Mouse (Mus musculus) stomach, embryonic 14.5 days (tissue): ENCODE measurements around the gene Tmem117. TPM values are rescaled to one million over a fixed set of nuclear protein-coding genes. Genes with fewer than 3 reads are reported as not detected.

Experiments
- ATAC-seq: fragments of 200-750 bp; cut with Nextera tagmentation; 2 replicates; pipeline ENCODE4 v1.8.0; 2017; ENCODE audit warnings: low read depth, moderate TSS enrichment; ENCODE audit not compliant: insufficient number of reproducible peaks, insufficient read depth, low FRiP score
- H3K27ac ChIP-seq: fragments of 300-500 bp; sonication (generic); 2 replicates; pipeline ENCODE4 v1.5.1; 2014; ENCODE audit warnings: mild to moderate bottlenecking, low read length, moderate library complexity, mixed read lengths
- H3K27me3 ChIP-seq: fragments of 300-500 bp; sonication (generic); 2 replicates; pipeline ENCODE4 v1.6.1; 2014; ENCODE audit warnings: low read length, control low read depth, mixed read lengths; ENCODE audit not compliant: control insufficient read depth, insufficient read depth
- H3K36me3 ChIP-seq: fragments of 300-500 bp; sonication (generic); 2 replicates; pipeline ENCODE4 v1.6.1; 2014; ENCODE audit warnings: mild to moderate bottlenecking, control low read depth, low read length, moderate library complexity, mixed read lengths; ENCODE audit not compliant: control insufficient read depth, insufficient read depth
- H3K4me1 ChIP-seq: fragments of 300-500 bp; sonication (generic); 2 replicates; pipeline ENCODE4 v1.6.1; 2014; ENCODE audit warnings: low read length, control low read depth, mixed read lengths; ENCODE audit not compliant: control insufficient read depth, insufficient read depth
- H3K4me2 ChIP-seq: fragments of 300-500 bp; sonication (generic); replicated peaks from 2 replicates; pipeline ENCODE4 v1.6.1; 2014; ENCODE audit warnings: low read depth, low read length, control low read depth
- H3K4me3 ChIP-seq: fragments of 300-500 bp; sonication (generic); 2 replicates; pipeline ENCODE4 v1.5.1; 2014; ENCODE audit warnings: low read depth, low read length, control low read depth
- H3K9ac ChIP-seq: fragments of 300-500 bp; sonication (generic); replicated peaks from 2 replicates; pipeline ENCODE4 v1.6.1; 2014; ENCODE audit warnings: low read depth, mild to moderate bottlenecking, control low read depth, low read length, moderate library complexity, mixed read lengths
- H3K9me3 ChIP-seq: fragments of 300-500 bp; sonication (generic); 2 replicates; pipeline ENCODE4 v1.6.1; 2016; ENCODE audit warnings: low read depth, low read length, control low read depth; ENCODE audit not compliant: control insufficient read depth
- WGBS: fragments of 180-500 bp; shearing (Covaris S2); extraction: QIAGEN DNeasy Blood & Tissue Kit; methylation state at CpG from one replicate; pipeline ENCODE4 v1.1.7; 2014; 5-methylcytosine and 5-hydroxymethylcytosine counted together
- polyA plus RNA-seq: library from polyadenylated mRNA; unstranded; fragments of >200 nt; fragmentation: Nextera tagmentation; extraction: Ambion mirVana; gene quantifications from 2 replicates; pipeline ENCODE4 v1.2.1, GENCODE M21; 2014

The Tmem117 gene
- polyA plus RNA-seq, 1 experiment from 2014 or later = 3.8 TPM

DNA sequence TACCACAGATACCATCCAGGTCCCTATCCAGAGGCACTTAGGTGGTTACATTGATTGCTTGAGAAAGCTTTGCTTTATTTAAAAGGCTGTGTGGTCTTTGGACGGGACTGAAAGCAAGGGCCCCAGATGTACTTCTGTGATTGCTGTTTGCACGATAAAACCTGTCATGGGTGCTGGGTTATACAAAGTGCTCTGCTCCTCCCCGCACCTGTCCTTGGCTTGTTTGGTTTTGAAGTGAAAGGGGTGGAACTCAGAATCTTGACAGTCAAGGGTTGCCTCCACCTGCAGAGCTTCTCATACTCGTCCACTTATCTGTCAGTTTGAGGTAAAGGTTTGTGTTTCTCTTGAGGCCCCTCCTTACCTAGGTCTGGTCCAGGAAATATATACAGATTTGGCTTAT lies 1.5 kb downstream of the Tmem117 start:
- 58% methylated on average over 4 of the region's 4 CpGs for WGBS
- Histone ChIP-seq H3K4me3 (no peak overlapping the region), H3K27me3 (no peaks in the 10 kb centered on the region), H3K9me3 (no peaks in the 10 kb centered on the region), H3K4me1 (no peaks in the 10 kb centered on the region), H3K36me3 (no peaks in the 10 kb centered on the region), H3K4me2 (no peak overlapping the region), H3K9ac (no peak overlapping the region), H3K27ac (no peak overlapping the region)
- no peak for ATAC-seq

DNA sequence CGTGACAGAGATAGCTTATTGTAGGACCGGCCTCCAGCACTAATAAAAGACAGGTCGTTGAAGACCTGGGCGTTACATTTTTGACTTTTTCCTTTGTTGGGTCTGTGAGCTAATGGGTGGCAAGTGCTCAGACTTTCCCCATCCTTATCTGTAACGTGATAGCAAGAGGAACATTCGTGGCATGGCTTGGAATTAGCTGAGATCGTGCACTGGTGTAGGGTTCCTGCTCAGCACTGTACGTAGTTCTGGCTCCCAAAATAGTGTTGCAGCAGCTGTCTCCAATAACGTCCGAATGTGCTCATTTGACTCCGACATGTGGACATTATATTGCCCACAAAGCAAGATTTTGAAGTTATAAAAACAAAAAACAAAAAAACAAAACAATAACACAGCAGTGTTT lies 5.5 kb downstream of the Tmem117 start:
- 73% methylated on average over 11 of the region's 11 CpGs for WGBS
- no peak for ATAC-seq

DNA sequence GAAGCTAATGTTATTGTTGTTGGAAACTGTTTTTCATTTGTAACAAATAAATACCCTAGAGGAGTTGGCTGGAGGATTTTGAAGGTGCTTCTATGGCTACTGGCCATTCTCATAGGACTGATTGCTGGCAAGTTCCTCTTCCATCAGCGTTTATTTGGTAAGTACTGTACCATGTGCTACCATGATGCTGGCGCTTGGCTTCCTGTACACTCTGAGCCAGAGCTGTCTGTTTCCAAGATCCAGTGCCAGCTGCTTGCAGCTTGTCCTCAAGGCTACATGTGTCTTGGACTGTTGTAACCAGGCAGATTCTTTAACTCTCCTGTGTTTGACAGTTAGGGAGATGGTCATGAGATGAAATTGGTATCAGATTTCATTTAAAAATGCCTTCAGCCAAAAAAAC lies 9.2 kb downstream of the Tmem117 start:
- H3K4me2 ChIP-seq = no peak overlapping the region
- no peak for ATAC-seq
- H3K27me3 ChIP-seq = no peaks in the 10 kb centered on the region
- 84% methylated on average over 2 of the region's 2 CpGs for WGBS
- no peak overlapping the region for H3K27ac ChIP-seq
- H3K4me1 ChIP-seq = peaks cover 4% of the 10 kb centered on the region; the same call in 1 of the 2 replicates
- no peak overlapping the region for H3K4me3 ChIP-seq
- no peak overlapping the region for H3K9ac ChIP-seq
- no peaks in the 10 kb centered on the region for H3K36me3 ChIP-seq
- no peaks in the 10 kb centered on the region for H3K9me3 ChIP-seq

More for the DNA sequence above, 5.5 kb downstream of the Tmem117 start:
- Histone ChIP-seq H3K27me3 (no peaks in the 10 kb centered on the region), H3K4me1 (peaks cover 4% of the 10 kb centered on the region; the same call in 1 of the 2 replicates), H3K27ac (no peak overlapping the region), H3K9ac (no peak overlapping the region), H3K4me3 (no peak overlapping the region), H3K36me3 (no peaks in the 10 kb centered on the region), H3K9me3 (no peaks in the 10 kb centered on the region), H3K4me2 (no peak overlapping the region)

GRCm38 (mm10) chr15:94639126-94639525 lies 10.1 kb downstream of the Tmem117 start:
- Histone ChIP-seq H3K9me3 (no peaks in the 10 kb centered on the region), H3K36me3 (no peaks in the 10 kb centered on the region), H3K4me1 (peaks cover 4% of the 10 kb centered on the region; the same call in 1 of the 2 replicates), H3K27ac (no peak overlapping the region), H3K4me2 (no peak overlapping the region), H3K4me3 (no peak overlapping the region), H3K27me3 (no peaks in the 10 kb centered on the region), H3K9ac (no peak overlapping the region)
- WGBS = 84% methylated on average over 2 of the region's 2 CpGs
- no peak for ATAC-seq

- no peak for ATAC-seq
- no peak overlapping the region for H3K27ac ChIP-seq
- H3K4me2 ChIP-seq = no peak overlapping the region
- no peaks in the 10 kb centered on the region for H3K36me3 ChIP-seq
- no peak overlapping the region for H3K9ac ChIP-seq
- 43% methylated on average over 6 of the region's 6 CpGs for WGBS
- peaks cover 3% of the 10 kb centered on the region; the same call in 1 of the 2 replicates for H3K4me1 ChIP-seq
- no peak overlapping the region for H3K4me3 ChIP-seq
- H3K27me3 ChIP-seq = no peaks in the 10 kb centered on the region
- H3K9me3 ChIP-seq = no peaks in the 10 kb centered on the region
Observed at GRCm38 (mm10) chr15:94646012-94646411, 17.0 kb downstream of the Tmem117 start.

GRCm38 (mm10) chr15:94648430-94648829 lies 19.4 kb downstream of the Tmem117 start:
- H3K9me3 ChIP-seq = no peaks in the 10 kb centered on the region
- no peak overlapping the region for H3K27ac ChIP-seq
- 85% methylated on average over 8 of the region's 8 CpGs for WGBS
- no peak overlapping the region for H3K4me3 ChIP-seq
- no peaks in the 10 kb centered on the region for H3K27me3 ChIP-seq
- peaks cover 20% of the 10 kb centered on the region for H3K4me1 ChIP-seq
- no peak overlapping the region for H3K9ac ChIP-seq
- ATAC-seq = no peak
- H3K4me2 ChIP-seq = no peak overlapping the region
- H3K36me3 ChIP-seq = no peaks in the 10 kb centered on the region

GRCm38 (mm10) chr15:94649071-94649765 lies 20.2 kb downstream of the Tmem117 start:
- WGBS = 60% methylated on average over 17 of the region's 17 CpGs
- H3K27me3 ChIP-seq = no peaks in the 10 kb centered on the region
- H3K9ac ChIP-seq = no peak overlapping the region
- no peaks in the 10 kb centered on the region for H3K9me3 ChIP-seq
- peaks cover 26% of the 10 kb centered on the region for H3K4me1 ChIP-seq
- H3K27ac ChIP-seq = no peak overlapping the region
- ATAC-seq = no peak
- no peaks in the 10 kb centered on the region for H3K36me3 ChIP-seq
- no peak overlapping the region for H3K4me3 ChIP-seq
- H3K4me2 ChIP-seq = no peak overlapping the region

DNA sequence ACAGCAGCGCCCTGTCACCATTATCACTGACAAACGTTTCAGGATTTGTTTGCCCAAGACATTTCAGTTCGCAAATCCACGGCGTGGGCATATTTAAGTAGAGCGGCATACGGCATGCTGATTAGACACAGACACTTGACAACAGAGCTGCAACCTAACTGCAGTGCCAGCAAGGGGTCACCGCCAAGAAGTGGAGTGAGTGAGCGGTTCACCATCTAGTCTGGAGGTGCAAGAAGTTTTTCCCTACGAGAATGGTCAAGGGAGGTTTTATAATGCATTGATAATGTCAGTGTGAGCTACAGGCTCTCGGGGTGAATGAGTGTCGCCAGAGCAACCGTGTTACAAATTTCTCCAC lies 20.7 kb downstream of the Tmem117 start:
- H3K4me1 ChIP-seq = peaks cover 26% of the 10 kb centered on the region
- ATAC-seq = no peak
- H3K27ac ChIP-seq = no peak overlapping the region
- no peak overlapping the region for H3K9ac ChIP-seq
- H3K4me2 ChIP-seq = no peak overlapping the region
- no peaks in the 10 kb centered on the region for H3K9me3 ChIP-seq
- no peaks in the 10 kb centered on the region for H3K27me3 ChIP-seq
- 54% methylated on average over 13 of the region's 13 CpGs for WGBS
- H3K36me3 ChIP-seq = no peaks in the 10 kb centered on the region
- no peak overlapping the region for H3K4me3 ChIP-seq

GRCm38 (mm10) chr15:94651350-94651749 lies 22.3 kb downstream of the Tmem117 start:
- H3K4me1 ChIP-seq = peaks cover 26% of the 10 kb centered on the region
- H3K27ac ChIP-seq = no peak overlapping the region
- WGBS = 65% methylated on average over 9 of the region's 9 CpGs
- no peak overlapping the region for H3K4me3 ChIP-seq
- H3K9me3 ChIP-seq = no peaks in the 10 kb centered on the region
- H3K9ac ChIP-seq = no peak overlapping the region
- no peaks in the 10 kb centered on the region for H3K36me3 ChIP-seq
- no peaks in the 10 kb centered on the region for H3K27me3 ChIP-seq
- ATAC-seq = no peak
- no peak overlapping the region for H3K4me2 ChIP-seq
